Mouse (Mus musculus) hematopoietic stem cell, adult 5-6 weeks (primary cell): ENCODE results near the gene Cpne8. TPM values are rescaled to one million over a fixed set of nuclear protein-coding genes. Genes with fewer than 3 reads are reported as not detected.
"Not testable (repeated sequence)": the region's sequence is repeated elsewhere in the genome, so short reads cannot be mapped to it uniquely, and the experiment has no call there.

Source experiments
- ATAC-seq, 2 experiments: fragments of 125-278 bp in 1 of 2; replicated peaks in 1 of 2; 2 replicates each; pipeline ENCODE4 v1.8.0; 2016 to 2017; ENCODE audit warnings: inconsistent platforms in 2 of 2, mild to moderate bottlenecking in 2 of 2, moderate number of reproducible peaks in 2 of 2, low read depth in 1 of 2, moderate TSS enrichment in 1 of 2; ENCODE audit not compliant: low FRiP score in 2 of 2, poor library complexity in 2 of 2, severe bottlenecking in 2 of 2, insufficient read depth in 1 of 2, low TSS enrichment in 1 of 2
- total RNA-seq: library from RNA; stranded (forward); fragments of 172-1452, 232-1000 nt; gene quantifications from 2 replicates; pipeline ENCODE4 v1.2.3, GENCODE M21; 2017

The Cpne8 gene
- total RNA-seq, 1 experiment from 2014 or later, result 4.3 TPM

DNA sequence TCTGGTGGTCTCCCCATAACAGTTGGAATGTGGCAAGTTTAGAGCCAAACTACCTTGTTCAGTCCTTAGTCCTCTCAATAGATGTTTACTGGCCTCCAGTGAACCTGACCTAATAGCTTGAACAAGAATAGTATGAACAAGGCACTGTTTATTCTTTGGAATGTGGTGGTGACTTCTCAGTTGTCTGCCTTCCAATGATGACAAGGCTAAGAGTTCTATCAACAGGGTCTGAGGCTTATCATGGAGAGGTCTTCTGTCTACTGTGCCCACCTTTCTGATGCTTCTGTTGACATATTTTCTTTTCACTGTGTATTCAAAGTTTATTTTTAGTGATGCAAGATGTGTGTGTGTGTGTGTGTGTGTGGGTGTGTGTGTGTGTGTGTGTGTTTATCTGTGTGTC is 137.1 kb downstream of the Cpne8 start:
- no peak for ATAC-seq

DNA sequence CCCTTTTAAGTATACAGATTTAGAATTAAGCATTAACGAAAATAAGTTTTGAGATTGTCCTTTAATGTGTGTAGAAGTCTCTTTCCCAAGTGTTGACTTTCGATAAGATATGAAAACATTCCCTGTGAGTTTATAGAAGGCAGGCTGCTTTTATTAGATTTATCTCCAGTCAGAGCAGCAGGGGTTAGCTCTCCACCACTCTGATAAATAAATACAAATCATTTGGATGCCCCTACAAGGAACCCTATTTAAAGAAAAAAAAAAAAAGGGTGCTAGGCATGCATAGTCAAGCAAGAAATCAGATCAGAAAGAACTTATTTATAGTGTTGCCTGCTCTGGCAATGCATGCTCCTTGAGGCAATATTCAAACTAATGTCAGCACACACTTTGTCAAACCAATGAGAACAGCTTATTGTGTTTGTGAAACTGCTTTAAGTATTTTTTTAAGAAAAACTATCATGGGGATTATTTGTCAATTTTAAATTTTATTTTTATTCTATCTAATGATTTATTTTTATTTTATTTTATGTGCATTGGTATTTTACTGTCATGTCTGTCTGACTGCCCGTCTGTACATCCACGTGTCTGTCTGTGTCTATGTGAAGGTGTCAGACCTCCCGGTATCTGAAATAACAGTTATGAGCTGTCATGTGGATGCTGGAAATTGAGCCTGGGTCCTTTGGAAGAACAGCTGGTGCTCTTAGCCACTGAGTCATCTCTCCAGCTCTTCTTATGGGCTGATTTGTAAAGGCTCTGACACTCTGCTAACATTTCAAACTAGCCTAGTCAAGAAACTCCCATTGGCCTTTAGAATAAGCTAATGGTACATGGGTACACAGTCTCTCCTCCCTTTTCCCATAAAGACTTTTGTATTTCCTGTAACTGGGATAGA is 142.7 kb downstream of the Cpne8 start:
- no peak for ATAC-seq

DNA sequence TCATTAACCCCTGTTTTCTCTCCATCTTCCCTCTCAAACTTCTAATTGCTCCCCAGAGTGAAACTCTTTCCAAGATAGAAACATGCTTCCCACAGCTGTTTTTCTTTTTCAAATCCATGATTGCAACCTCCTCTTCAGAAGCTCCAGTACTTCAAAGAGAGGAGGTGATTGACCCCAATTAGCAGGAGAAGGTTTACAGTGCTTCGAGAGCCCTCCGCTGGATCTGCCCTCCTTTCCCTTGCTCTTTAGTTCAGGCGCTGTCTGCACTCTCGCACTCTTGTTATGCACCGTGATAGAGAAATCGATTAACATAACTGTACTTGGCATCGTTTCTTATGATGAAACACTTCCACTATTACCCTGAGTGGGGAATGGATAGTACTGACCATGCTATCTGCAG is 143.5 kb downstream of the Cpne8 start:
- ATAC-seq, result no peak

- ATAC-seq, result no peak
Measured at GRCm38 (mm10) chr15:90512769-90513168, 166.5 kb downstream of the Cpne8 start.

- no peak for ATAC-seq
Measured at GRCm38 (mm10) chr15:90497080-90497479, 182.2 kb downstream of the Cpne8 start.

DNA sequence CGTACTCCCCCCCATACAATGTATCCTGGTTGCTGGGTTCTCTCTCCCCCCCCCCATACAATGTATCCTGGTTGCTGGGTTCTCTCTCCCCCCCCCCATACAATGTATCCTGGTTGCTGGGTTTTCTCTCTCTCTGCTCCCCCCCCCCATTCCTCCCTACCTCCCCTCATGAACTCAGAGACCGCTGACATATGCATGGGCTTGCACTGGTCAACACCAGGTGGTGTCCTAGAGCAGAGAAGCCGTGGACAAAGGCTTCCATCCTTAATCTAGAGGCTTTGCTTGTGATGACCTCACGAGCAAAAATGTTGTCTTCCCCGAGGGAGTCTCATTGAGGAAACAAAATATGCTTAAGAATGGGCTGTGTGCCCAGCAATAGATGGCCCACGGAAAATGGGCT is 187.7 kb downstream of the Cpne8 start:
- no peak for ATAC-seq

DNA sequence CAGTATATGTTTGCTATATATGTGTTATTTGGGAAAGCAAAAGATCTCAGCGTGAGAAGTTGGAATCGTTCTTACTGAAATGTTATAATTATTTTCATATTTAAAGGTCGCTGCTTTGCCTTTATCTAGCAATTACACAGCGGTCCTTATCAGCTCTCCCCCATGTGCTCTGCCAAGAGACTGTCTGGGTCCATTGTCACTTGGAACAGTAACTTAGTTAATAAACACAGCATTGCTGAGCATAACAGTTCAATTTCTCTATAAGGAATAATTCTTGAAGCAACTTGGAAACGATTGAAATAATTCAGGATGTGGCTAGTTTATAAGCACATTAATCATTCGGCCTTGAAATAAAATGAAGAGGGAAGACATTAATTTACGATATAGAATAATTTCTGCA is 189.0 kb downstream of the Cpne8 start:
- no peak for ATAC-seq

- not testable (repeated sequence) for ATAC-seq
Measured at GRCm38 (mm10) chr15:90470561-90470960, 208.7 kb downstream of the Cpne8 start.

DNA sequence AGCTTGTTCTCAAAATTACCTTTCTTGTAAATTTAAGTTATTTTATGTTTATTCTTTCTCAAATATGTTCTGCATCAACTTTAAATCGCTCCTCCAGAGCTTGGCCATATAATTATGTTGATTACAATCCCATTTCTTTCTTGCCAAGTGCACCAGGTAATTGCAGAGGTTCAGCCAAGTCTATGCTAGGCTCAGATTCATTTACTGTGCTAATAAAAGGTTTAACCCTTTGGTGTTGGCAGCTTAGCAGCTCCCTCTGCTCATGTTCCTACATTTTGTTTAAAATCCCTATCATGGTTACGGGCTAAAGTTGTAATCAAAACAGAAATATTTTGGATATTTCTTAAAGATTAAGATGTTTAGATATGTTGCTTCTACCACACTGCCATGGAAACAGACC is 216.0 kb downstream of the Cpne8 start:
- no peak for ATAC-seq

DNA sequence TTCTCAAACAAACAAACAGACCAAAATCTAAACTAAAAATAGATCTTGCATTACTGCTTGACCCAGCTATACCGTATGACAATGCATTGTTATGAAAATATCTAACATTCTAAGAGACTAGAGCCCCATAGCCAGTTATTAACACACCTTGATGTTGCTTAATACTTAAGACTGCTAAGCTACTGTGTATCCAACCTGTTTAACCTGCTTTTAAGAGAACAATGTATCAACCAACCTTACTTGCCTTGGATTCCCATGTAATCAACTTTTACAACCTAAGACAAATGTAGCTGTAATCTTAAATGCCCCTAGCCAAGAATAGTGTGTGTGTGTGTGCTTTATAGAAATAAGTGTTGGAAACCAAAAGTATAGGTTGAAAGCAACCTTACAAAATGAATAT is 233.2 kb downstream of the Cpne8 start:
- no peak for ATAC-seq
